Mouse (Mus musculus): ENCODE data around the gene Nudt2. TPM values are rescaled to one million over a fixed set of nuclear protein-coding genes. Genes with fewer than 3 reads are reported as not detected.
"Not testable (repeated sequence)": the region's sequence is repeated elsewhere in the genome, so short reads cannot be mapped to it uniquely, and the experiment has no call there.

The Nudt2 gene
- 10 to 100 TPM; 26.3 to 26.5 TPM for total RNA-seq (2021)
- long read RNA-seq, experiment 1, transcript Nudt2-201 (3 exons, 845 nt), result major isoform, 7 of 8 reads
- long read RNA-seq, experiment 1, partial matches to known transcripts, result 0 of 8 reads
- long read RNA-seq, experiment 1, other reads (novel, unspliced or antisense), result 1 of 8 reads
- long read RNA-seq, experiment 2, transcript Nudt2-201 (3 exons, 845 nt), result major isoform, 25 of 27 reads
- long read RNA-seq, experiment 2, partial matches to known transcripts, result 1 of 27 reads
- long read RNA-seq, experiment 2, other reads (novel, unspliced or antisense), result 1 of 27 reads

DNA sequence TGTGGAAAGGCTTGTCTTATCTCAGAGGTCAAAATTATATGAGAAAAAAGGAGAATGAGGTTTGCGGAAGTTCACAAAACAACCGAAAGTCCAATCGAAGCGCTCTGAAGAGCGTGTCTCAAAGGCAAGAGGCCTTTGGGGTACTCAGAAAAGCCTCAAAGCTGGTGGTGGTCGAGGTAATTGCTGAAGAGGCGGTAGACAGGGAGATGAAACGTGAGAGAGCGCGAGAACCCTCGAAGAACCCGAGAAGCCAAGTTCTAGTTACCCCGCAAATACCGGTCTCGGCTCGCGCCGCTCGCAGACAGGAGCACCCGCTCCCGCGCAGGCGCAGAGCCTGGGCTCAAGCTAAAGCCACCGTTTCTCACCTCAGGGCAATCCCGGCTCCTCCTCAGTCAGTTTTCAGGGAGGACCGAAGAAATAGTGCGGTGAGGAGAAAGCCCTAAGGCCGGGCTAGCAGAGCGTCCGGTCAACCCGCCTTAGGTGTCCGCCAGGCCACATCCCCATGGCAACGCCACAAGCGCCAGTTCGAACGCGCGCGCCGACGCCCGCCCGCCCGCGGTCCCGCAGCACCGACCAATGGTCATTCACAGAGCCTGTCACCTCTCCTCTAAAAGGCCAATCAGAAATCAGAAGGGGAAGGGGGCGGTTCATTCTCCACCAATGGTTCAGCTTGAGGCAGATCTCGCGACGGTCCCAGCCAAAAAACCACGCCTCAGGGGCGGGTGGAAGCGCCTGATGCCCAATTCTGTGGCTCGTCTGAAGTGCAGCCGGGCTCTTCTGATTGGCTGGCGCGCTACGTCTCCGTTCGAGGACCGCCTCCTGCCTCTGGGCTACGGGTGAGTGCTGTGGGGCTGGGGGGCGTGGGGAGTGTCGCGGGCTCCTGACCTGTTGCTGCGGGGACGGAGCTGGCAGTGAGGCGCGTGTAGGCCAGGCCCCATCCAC is at the start of gene Nudt2, which contains the start of gene Kif24:
Nudt2 (plus strand) TSS at position 807 of the 942 bp plus-strand sequence.
Kif24 (minus strand) TSS at position 543 of the 942 bp plus-strand sequence.
- DNase-seq (ENCODE audit: low spot score in 2 of 2), result peak; percentile 94 to 99

DNA sequence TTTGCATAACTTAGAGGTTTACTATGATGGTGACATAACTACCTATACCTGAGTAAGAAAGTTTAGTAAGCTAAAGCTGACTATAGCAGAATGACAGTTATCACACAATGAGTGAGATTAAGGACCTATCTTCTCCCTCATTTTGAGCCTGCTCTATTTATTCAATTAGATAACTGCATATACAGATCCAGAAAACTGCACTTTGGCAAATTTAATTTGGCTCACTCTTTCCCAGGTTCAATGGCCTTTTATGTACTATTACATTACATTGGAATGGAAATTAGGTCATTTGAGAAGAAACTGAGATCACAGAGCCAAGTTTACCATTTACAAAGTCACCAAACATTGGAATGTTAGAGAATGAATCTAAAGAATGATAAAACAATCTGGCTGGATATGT is 48.0 kb upstream of the Nudt2 start:
- DNase-seq (ENCODE audit: low spot score in 2 of 2), result no peak

DNA sequence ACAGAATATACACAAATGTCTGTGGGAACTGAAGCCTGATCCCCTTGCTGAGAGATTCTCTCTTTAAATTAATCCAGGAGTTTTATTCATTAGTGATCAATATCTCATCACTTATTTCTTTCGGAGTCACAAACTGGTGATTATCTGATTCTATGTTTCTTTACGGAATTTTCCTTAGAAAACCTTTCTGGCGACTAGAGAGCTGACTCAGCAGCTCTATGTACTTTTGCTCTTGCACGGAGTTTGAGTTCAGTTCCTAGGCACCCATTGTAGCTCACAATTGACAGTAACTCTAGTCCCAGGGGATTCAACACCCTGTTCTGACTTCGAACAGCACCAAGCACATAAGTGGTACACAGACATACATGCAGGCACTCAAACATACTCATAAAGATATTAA is 26.0 kb upstream of the Nudt2 start:
- DNase-seq (ENCODE audit: low spot score in 2 of 2), result no peak

DNA sequence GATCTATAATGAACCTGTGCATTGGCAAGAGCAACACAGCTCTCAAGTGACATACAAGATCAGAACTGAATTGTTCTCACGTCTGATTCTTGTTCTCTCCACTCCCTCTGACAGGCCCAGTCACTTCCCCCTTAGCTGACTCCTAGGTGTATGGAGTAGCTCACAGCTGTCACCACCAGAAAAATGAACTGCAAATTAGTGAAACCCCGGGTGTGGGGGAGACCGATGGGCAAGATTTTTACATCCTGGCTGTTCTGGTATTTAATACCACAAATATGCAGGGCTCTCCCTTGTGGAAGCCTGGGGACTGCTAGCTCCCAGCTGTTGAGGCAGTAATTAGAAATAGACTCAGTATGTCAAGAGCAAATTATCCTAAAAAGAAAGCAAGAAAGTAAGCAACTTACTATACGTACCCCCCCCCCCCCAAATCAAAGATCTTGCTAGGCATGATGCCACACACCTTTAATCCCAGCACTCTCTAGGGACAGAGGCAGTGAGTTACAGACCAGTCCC is 22.1 kb upstream of the Nudt2 start:
- no peak for DNase-seq (ENCODE audit: low spot score in 2 of 2)

DNA sequence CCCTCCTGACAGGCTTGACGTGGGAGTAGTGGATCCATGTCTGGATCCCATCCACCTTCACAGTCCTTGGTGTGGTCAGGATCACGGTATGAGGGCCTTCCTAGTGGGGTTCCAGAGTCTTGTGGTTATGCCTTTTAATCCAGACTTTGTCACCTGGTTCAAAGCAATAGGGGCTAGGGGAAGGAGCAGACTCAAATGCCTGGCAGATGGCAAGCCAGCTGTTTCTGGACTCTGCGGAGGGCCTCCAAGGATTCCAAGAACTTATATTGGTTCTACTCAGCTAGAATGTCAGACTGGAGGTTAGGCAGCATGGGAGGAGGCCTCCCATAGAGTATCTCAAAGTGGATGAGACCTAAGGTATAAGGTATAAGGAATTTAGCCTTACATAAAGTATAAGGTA is 17.4 kb upstream of the Nudt2 start:
- no peak for DNase-seq (ENCODE audit: low spot score in 2 of 2)

DNA sequence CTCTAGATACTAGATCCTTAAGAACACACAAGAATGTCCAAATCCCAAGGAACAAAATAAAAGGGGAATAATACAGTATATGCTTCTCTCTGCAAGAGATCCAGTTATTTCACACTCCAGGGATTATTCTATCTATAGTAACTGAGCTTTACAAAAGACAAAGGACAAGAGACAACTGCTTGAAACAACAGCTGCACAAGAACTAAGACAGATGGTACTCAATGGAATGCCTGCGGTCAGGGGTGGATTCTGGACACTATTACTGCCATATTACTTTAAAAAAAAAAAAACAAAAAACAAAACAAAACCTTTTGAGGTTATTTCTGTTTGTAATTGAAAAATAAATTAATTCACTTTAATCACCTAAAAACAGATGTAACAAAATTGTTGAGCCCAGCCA is 4.3 kb upstream of the Nudt2 start:
- no peak for DNase-seq (ENCODE audit: low spot score in 2 of 2)

DNA sequence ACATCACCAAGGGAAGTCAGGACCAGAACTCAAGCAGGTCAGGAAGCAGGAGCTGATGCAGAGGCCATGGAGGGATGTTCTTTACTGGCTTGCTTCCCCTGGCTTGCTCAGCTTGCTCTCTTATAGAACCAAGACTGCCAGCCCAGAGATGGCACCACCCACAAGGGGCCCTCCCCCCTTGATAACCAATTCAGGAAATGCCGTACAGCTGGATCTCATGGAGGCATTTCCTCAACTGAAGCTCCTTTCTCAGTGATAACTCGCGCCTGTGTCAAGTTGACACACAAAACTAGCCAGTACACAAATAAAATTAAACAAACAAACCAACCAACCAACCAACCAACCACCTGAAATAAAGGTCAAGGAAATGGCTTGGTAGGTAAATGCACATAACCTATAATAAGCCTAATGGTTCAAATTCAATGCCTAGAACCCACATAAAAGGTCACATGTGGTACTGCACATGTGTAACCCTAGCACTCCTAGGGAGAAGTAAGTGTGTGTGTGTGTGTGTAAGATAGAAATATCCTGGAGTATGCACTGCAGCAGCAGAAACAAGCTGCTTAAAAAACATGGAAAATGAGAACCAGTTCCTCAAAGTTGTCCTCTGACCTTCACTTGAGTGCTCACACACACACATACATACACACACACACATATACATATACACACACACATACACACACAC is 1.8 kb upstream of the Nudt2 start:
- not testable (repeated sequence) for DNase-seq (ENCODE audit: low spot score in 2 of 2)

DNA sequence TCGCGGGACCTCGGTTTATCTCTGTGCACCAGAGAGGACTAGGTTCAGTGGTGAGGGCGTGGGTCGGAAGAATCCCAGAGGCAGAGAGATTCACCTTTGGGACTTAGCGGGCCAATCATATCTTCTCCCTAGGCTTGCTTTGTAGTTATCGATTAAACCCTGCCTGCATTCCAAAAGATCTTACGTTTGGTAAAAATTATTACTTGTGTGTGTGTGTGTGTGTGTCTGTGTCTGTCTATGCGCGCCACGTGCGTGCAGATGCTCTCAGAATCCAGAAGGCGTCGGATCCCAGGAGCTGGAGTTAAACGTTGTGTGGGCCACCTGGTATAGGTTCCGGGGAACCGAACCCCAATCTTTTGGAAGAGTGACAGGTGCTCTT is 325 bp downstream of the Nudt2 start:
- no peak for DNase-seq (ENCODE audit: low spot score in 2 of 2)

DNA sequence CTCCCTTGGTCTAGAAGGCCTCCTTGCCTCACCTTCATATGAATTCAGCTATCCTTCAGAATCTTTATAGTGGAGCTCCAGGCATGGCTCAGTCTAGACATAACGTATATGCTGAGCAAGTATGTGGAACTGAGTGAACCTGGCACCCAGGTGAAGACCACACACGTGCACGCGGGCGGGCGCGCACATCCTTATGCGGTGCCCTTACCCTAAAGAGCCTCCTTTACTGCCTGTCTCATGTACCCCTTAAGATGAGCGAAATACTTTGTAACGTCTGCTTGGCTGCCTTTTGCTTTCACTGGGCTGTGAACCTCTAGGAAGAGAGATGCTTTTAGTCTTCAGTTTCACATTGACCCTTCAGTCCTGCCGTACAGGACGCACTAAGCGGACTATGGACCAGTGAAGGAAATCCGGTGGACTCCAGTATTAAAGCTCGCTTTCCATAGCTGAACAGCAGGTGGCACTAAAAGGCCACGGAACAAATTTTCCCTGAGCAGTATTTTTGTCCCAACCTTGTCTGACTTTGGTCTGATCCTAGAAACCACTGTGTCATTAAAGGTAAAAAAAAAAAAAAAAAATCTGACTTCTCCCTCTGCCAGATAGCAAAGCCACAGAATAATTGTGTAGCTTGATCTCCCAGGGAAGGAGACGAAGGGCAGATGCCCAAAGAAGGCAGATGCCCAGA is 3.6 kb downstream of the Nudt2 start:
- DNase-seq (ENCODE audit: low spot score in 2 of 2), result peak; percentile 62 to 75

DNA sequence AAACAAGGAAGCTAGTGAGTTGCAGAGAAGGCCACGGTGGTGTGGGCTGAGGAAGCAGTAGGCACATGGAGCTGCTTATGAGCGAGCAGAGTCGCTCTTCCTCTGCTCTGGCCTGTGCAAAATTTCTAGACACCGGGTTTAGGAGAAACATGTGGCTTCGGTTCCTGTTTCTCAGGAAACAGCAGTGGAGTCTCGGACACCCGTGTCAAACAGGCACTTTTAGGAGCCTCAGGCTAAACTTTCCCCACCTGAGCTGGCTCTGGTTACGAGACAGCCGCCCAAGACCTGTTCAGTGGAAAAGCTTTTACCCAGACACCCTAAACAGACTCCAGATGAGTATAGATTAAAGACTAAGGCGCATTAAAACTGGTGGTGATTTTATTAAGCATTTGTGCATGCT is 4.2 kb downstream of the Nudt2 start:
- DNase-seq (ENCODE audit: low spot score in 2 of 2), result no peak

DNA sequence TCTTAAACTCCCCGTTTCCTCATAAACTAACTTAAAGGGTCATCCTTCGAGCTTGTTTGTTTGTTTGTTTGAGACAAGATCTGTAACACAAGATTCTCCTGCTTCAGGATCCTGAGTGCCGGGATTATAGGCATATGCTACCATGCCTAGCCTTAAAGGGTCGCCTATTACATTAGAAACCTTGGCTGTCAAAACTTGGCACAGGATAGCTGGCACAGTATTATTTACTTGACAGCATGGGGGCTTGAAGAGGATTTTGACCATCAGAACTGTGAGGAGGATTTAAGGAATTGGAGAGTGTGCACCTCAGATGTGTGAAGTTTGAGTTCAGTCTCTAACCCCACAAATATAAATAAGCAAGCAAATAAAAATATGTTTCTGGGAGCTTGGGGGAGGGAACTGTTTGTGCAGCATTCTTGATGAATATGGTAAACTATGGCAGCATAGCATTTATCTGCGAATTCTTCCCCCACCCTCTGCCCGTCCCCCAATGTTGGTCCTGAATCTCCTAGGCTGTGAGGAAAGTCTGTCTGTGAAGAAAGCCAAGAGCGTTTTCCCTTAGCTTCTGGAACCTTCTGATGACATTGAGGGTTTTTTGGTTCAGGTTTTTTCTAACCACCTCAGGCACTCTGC is 5.2 kb downstream of the Nudt2 start:
- no peak for DNase-seq (ENCODE audit: low spot score in 2 of 2)

DNA sequence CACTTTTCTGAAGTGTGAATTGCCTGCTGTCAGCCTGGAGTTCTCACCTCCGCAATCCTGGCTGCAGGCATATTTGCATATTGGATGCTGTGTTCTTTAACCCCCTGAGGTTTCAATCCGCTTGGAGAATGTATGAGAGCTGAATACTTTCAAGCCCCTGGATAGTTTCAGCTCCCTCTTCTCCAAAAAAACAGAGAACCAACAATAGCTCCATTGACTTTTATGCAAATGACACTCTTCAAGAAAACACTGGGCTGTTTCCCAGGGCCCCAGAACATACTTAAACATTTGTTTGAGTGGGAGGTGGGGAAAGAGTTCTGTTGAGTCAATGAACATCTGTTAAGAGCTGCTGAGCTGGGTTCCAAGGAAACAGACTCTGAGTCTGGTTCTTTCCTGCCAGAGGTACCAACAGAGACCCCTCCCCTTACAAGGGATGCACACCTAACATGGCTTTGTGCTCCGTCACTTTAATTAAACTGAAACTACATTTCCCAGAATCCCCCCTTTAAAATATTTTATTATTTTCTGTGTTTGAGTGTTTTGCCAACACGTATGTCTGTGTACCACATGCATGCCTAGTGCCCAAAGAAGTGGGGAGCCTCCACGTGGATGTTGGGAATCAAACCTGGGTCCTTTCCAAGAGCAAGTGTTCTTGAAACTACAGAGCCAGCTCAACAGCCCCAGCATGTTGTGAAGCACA is 5.9 kb downstream of the Nudt2 start:
- peak; percentile 35 to 69 for DNase-seq (ENCODE audit: low spot score in 2 of 2)

DNA sequence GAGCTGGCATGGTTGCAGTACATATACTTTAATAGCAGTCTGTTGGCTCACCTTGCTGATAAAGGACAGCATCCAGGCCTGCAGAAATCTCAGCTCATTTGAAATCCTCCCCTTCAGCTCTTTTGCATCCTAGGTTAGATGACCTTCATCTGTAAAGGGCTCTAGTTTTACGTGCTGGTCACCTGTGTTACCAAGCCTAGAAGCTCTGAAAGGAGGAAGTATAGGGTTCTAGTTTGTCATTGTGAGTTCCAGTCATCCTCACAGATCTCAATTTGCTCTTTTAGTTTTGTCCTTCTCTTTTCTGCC is 6.4 kb downstream of the Nudt2 start:
- DNase-seq (ENCODE audit: low spot score in 2 of 2), result no peak

DNA sequence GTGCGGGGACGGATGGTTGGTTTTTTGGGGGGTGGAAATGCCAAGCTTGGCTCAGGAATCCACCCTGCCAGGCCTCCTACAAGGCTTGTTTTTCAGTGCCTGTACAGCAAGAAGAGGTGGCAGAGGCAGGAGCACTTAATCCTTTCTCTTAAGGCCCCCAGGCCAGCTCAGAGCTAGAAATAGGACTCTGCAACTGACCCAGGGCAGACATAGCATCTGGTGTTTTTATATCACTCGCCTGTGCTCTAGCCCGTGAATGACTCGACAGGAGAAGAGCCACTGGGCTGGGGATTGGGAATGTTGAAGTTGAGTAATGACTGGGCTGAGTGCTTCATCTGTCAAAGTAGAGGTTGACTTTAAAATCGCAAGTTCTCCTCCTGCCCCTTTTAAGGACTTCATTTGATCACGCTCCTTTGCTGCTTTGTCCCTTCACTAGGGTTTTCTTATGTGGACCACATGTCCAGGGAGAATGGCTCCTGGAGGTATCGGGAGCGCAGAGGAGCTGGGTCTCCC is 12.8 kb downstream of the Nudt2 start:
- no peak for DNase-seq (ENCODE audit: low spot score in 2 of 2)

DNA sequence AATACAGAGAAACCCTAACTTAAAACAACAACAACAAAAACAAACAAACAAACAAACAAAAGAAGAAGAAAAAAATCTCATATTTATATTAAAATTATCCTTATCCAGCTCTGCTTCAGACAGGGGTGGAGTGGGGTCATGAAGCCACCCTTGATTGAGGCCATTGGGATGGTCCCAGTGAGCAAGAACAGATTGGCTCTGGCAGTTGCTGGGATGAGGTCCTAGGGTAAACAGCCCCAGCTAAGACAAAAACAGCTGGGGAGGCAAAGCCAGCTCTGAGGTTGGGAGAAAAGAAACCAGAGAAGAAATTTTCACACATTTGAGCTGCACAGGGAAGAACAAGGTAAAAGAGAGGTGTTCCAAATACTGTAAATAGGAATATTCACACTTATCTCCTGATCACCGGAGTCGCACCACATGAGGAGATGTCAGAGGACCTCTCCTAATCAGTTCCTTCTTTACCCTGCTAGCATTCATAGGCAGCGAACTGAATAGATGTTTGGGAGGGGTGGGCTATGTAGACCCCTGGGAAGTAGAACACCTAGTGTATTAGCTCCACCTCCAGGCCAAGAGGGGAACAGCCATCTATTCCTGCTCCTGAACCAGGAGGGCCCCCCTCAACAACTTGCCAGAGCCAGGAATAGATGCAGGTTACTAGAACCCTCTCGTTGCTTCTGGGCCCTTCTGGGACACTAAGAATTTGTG is 14.0 kb downstream of the Nudt2 start:
- no peak for DNase-seq (ENCODE audit: low spot score in 2 of 2)

DNA sequence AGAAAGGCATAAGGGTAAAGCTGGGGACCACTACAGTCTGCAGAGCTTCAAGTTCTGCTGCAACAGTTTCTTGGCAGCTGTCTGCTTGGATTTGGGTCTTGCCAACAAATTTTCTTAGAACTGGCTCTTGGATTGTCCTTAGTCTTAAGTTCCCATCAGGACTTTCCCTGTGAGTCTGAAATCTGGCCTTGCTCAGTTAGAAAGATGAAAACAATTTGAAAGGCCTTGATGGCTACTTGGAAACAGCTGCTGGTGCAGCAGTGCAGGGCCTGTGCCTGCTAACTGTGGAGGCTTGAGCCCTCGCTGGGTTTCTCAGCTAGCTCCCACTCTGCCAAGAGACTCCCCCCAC is 14.5 kb downstream of the Nudt2 start:
- DNase-seq (ENCODE audit: low spot score in 2 of 2), result no peak

DNA sequence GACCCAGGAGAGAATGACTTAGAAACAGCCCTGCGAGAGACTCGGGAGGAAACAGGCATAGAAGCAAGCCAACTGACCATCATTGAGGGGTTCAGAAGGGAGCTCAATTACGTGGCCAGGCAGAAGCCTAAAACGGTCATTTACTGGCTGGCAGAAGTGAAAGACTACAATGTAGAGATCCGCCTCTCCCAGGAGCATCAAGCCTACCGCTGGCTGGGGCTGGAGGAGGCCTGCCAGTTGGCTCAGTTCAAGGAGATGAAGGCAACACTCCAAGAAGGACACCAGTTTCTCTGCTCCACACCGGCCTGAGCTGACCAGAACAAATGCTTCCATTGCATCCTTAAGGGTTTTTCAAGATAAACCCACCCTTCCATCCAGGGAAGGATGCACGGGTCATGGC is 15.3 kb downstream of the Nudt2 start:
- peak in 1 of 2 experiments; percentile 61 for DNase-seq (ENCODE audit: low spot score in 2 of 2)

DNA sequence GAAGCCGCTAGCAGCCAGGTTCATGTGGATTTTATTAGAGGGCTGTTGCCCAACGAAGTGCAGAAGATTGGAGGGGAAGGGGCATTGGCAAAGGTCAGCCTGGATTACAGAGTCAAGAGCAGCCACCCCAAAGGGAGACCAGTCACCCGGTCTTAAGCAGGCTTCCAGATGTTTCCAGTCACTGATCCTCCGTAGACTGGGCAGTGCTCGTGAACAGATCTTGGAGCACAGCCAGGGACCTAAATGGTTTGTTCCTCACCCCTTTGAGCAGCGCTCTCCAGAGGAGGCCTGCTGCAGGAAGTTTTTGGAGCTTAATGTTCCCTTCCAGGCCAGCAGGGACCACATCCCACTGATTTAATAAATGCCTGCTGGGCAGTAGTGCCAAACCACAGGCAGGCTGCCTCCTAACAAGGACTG is 16.7 kb downstream of the Nudt2 start:
- peak in 1 of 2 experiments; percentile 62 for DNase-seq (ENCODE audit: low spot score in 2 of 2)

DNA sequence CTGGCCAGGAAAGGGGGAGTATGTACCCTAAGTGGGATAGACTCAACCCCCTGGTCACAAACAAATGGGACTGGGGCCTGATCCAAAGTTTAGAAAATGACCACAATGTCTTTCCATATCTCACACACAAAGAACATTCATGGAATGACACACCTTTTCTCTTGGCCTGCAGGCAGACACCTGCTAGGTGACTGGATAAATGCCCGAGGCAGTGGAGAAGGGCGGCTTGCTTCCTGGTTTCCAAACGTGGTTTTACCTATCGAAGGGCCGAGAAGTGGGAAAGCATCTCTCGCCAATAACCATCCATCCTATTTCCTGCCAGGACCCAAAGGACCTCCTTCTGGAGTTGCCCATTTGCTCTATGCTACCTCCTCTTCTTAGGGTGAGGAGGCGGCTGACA is 28.0 kb downstream of the Nudt2 start:
- DNase-seq (ENCODE audit: low spot score in 2 of 2), result no peak
